Comparison of ENCODE assay signal across 30 mouse cellular contexts in the genomic region with DNA sequence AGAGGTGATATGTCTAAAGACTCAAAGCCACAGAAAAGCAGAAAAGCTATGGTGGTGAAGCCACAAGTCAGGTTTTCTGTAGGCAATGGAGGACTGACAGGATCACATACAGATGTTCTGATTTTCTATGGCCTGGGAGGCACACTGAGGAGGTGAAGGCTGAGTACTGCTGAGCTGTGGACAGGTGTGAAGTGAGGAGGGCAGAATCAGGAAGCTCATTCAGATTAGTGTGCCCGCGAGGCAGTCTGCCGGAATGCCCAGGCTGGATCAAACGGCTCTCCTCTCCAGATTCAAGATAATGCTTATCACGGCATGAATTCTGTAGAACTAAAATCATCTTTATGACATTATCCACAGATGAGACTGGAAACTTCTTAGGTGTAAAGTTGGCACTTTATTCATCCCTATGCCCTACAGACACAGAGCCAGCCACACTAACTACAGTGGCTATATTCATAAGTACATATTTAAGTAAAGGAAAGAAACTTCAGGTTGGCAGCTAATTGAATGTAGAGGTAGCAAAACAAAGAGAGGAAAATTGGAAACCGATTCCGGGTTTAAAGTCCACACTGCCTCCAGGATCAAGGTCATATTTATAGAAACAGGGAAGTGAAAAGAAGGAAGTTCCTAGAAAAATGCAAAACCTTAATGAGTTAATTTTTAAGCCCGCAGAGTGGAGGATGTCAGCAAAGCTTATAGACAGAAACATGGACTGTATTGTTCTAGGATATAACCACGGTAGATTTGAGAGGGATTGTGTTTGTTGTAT. TPM values are rescaled to one million over a fixed set of nuclear protein-coding genes. Genes with fewer than 3 reads are reported as not detected.
A peak's percentile ranks its signal among the peaks of the same experiment; 100 is the strongest.
DNase-seq lines count a peak whose midpoint lies in the region; ATAC-seq lines count a peak whose summit lies in the region.
"Had no signal": no experiment of that assay in that cellular context is flagged by ENCODE, and none has a peak within 500 bp of the region (broad histone marks: within the 10 kb centered on the region; RNA-seq: fewer than 3 reads in every experiment).

No protein-coding gene starts in this region.

- H3K36me3 ChIP-seq in intestine, embryonic 16.5 days (ENCODE audit: control insufficient read depth, insufficient read depth, low read length): no peaks in the 10 kb centered on the region
- H3K36me3 ChIP-seq in stomach, embryonic 16.5 days (ENCODE audit: control insufficient read depth, insufficient read depth, low read length): no peaks in the 10 kb centered on the region
- H3K36me3 ChIP-seq in hindbrain, embryonic 12.5 days: no peaks in the 10 kb centered on the region
- H3K36me3 ChIP-seq: heart, embryonic 12.5 days; kidney, embryonic 15.5 days; limb, embryonic 13.5 days; midbrain, embryonic 10.5 days; neural tube, embryonic 13.5 days had no signal

- H3K4me1 ChIP-seq in intestine, embryonic 16.5 days (ENCODE audit: control insufficient read depth, insufficient read depth, low read length): peaks cover 3% of the 10 kb centered on the region
- 0 out of 2 replicates have a peak, but pooled peaks cover 2% of the 10 kb centered on the region for H3K4me1 ChIP-seq in stomach, embryonic 16.5 days (ENCODE audit: control insufficient read depth, insufficient read depth, low read length)
- H3K4me1 ChIP-seq in hindbrain, embryonic 12.5 days: no peaks in the 10 kb centered on the region
- H3K4me1 ChIP-seq: forebrain, embryonic 13.5 days; midbrain, embryonic 10.5 days had no signal

- no peak overlapping the region for H3K4me3 ChIP-seq in intestine, embryonic 16.5 days (ENCODE audit: low read length)
- H3K4me3 ChIP-seq in stomach, embryonic 16.5 days (replicated peaks; ENCODE audit: low read length): no peak overlapping the region
- H3K4me3 ChIP-seq in hindbrain, embryonic 12.5 days: no peak overlapping the region
- H3K4me3 ChIP-seq: forebrain, embryonic 13.5 days; gastrocnemius, adult 2 months; heart, adult 2 months; heart, embryonic 12.5 days; kidney, embryonic 15.5 days; layer of hippocampus, adult 2 months; limb, embryonic 13.5 days; midbrain, embryonic 10.5 days; neural tube, embryonic 13.5 days had no signal

- no peak overlapping the region for H3K9ac ChIP-seq in intestine, embryonic 16.5 days (ENCODE audit: low read depth, low read length)
- no peak overlapping the region for H3K9ac ChIP-seq in stomach, embryonic 16.5 days (ENCODE audit: low read length)
- H3K9ac ChIP-seq in hindbrain, embryonic 12.5 days: no peak overlapping the region
- H3K9ac ChIP-seq: forebrain, embryonic 13.5 days; heart, embryonic 12.5 days; kidney, embryonic 15.5 days; limb, embryonic 13.5 days; neural tube, embryonic 13.5 days had no signal

- peak overlapping the region; percentile 84 for H3K27ac ChIP-seq in intestine, embryonic 16.5 days (ENCODE audit: low read length)
- H3K27ac ChIP-seq in stomach, embryonic 16.5 days (ENCODE audit: low read length): peak overlapping the region; percentile 82
- H3K27ac ChIP-seq in hindbrain, embryonic 12.5 days: no peak overlapping the region
- H3K27ac ChIP-seq: forebrain, embryonic 13.5 days; gastrocnemius, adult 2 months; heart, adult 2 months; hindbrain, postnatal 0 days; kidney, embryonic 15.5 days; layer of hippocampus, adult 2 months; limb, embryonic 13.5 days; midbrain, embryonic 10.5 days; neural tube, embryonic 13.5 days had no signal

- H3K4me2 ChIP-seq in intestine, embryonic 16.5 days (ENCODE audit: low read depth, low read length): peak overlapping the region; percentile 28; the same call in 1 of the 2 replicates
- H3K4me2 ChIP-seq in stomach, embryonic 16.5 days (ENCODE audit: low read depth, low read length): peak overlapping the region; percentile 27; the same call in 1 of the 2 replicates
- no peak overlapping the region for H3K4me2 ChIP-seq in hindbrain, embryonic 12.5 days (replicated peaks)
- H3K4me2 ChIP-seq: forebrain, embryonic 13.5 days; heart, embryonic 12.5 days; kidney, embryonic 15.5 days; limb, embryonic 13.5 days; liver, embryonic 11.5 days; neural tube, embryonic 13.5 days had no signal

- 51% methylated on average over 9 of the region's 9 CpGs for whole genome bisulfite sequencing in intestine, embryonic 16.5 days
- WGBS in stomach, embryonic 16.5 days: 54% methylated on average over 9 of the region's 9 CpGs
- WGBS in hindbrain, embryonic 12.5 days: 86% methylated on average over 9 of the region's 9 CpGs

- H3K9me3 ChIP-seq in intestine, embryonic 16.5 days (ENCODE audit: control insufficient read depth, low read length): no peaks in the 10 kb centered on the region
- H3K9me3 ChIP-seq in stomach, embryonic 16.5 days (replicated peaks; ENCODE audit: control insufficient read depth, low read length): no peaks in the 10 kb centered on the region
- no peaks in the 10 kb centered on the region for H3K9me3 ChIP-seq in hindbrain, embryonic 12.5 days (replicated peaks)
- H3K9me3 ChIP-seq: forebrain, embryonic 13.5 days; heart, embryonic 12.5 days; kidney, embryonic 15.5 days; limb, embryonic 13.5 days; midbrain, embryonic 10.5 days; neural tube, embryonic 13.5 days had no signal

- no peaks in the 10 kb centered on the region for H3K27me3 ChIP-seq in intestine, embryonic 16.5 days (replicated peaks; ENCODE audit: control insufficient read depth, insufficient read depth, low read length)
- no peaks in the 10 kb centered on the region for H3K27me3 ChIP-seq in stomach, embryonic 16.5 days (ENCODE audit: control insufficient read depth, insufficient read depth, low read length)
- H3K27me3 ChIP-seq in hindbrain, embryonic 12.5 days: no peaks in the 10 kb centered on the region
- H3K27me3 ChIP-seq: forebrain, embryonic 13.5 days; heart, embryonic 12.5 days; kidney, embryonic 15.5 days; neural tube, embryonic 13.5 days had no signal

- DNase-seq in frontal cortex, postnatal 36 days (ENCODE audit: low spot score in 2 of 2): no peak
- no peak for DNase-seq in layer of hippocampus, adult 9-10 months (ENCODE audit: low spot score)
- no peak for DNase-seq in lung, adult 18-20 months
- DNase-seq: adrenal gland, postnatal 10 days; B cell, adult 2 months; cerebellum, adult 11 months; cerebellum, postnatal 14 days; gastrocnemius, adult 2 months; gastrocnemius, postnatal 36 days; heart, adult 2 months; heart, postnatal 10 days; kidney, adult 18-20 months; kidney, postnatal 25 days; lung, postnatal 4 days; thymus, adult 2 months; thymus, postnatal 36 days had no signal

- peak; percentile 71 for ATAC-seq in granulocyte monocyte progenitor cell, adult 5-6 weeks (replicated peaks; ENCODE audit: poor library complexity, severe bottlenecking)
- peak; percentile 85 for ATAC-seq in intestine, embryonic 16.5 days
- peak; percentile 72 for ATAC-seq in megakaryocyte progenitor cell, adult 5-6 weeks (replicated peaks; ENCODE audit: poor library complexity)
- peak; percentile 73; the same call in 1 of the 2 replicates for ATAC-seq in stomach, embryonic 16.5 days (ENCODE audit: insufficient read depth, low FRiP score)
- no peak for ATAC-seq in hindbrain, embryonic 12.5 days (ENCODE audit: low FRiP score)
- ATAC-seq: forebrain, embryonic 13.5 days; hindbrain, postnatal 0 days had no signal

RNA-seq across cellular contexts. Expression of a gene that starts 40.8 kb away (rescaled TPM):
- total RNA-seq in granulocyte monocyte progenitor cell, adult 5-6 weeks (2014; fragmentation: Nextera tagmentation): not detected in 2 replicates
- total RNA-seq in granulocyte monocyte progenitor cell, adult 5-6 weeks (2017): not detected in 2 replicates
- polyA plus RNA-seq in intestine, embryonic 16.5 days (2015; fragmentation: Nextera tagmentation; extraction: Ambion mirVana): 12.1 and 14.3 TPM in 2 replicates
- total RNA-seq in megakaryocyte progenitor cell, adult 5-6 weeks (2015): not detected in 2 replicates
- total RNA-seq in megakaryocyte progenitor cell, adult 5-6 weeks (2017): 0.14 TPM in 1 of 2 replicates, not detected in the other
- polyA plus RNA-seq in stomach, embryonic 16.5 days (2015; fragmentation: Nextera tagmentation; extraction: Ambion mirVana): 10.6 and 11.0 TPM in 2 replicates
- polyA plus RNA-seq in hindbrain, embryonic 12.5 days (2016; fragmentation: Nextera tagmentation; extraction: Ambion mirVana): 5.1 and 6.8 TPM in 2 replicates
